Mouse (Mus musculus) midbrain, embryonic 15.5 days (tissue): ENCODE results near the gene Slc16a10. TPM values are rescaled to one million over a fixed set of nuclear protein-coding genes. Genes with fewer than 3 reads are reported as not detected.

Experiments used
- ATAC-seq: fragments of 200-750 bp; cut with Nextera tagmentation; replicated peaks from 2 replicates; pipeline ENCODE4 v1.8.0; 2017; ENCODE audit warnings: moderate TSS enrichment
- H3K27ac ChIP-seq: fragments of 300-500 bp; sonication (generic); 2 replicates; pipeline ENCODE4 v1.5.1; 2015; ENCODE audit warnings: mild to moderate bottlenecking, inconsistent platforms
- H3K27me3 ChIP-seq: fragments of 300-500 bp; sonication (generic); replicated peaks from 2 replicates; pipeline ENCODE4 v1.6.1; 2015; ENCODE audit warnings: inconsistent platforms
- H3K36me3 ChIP-seq: fragments of 300-500 bp; sonication (generic); replicated peaks from 2 replicates; pipeline ENCODE4 v1.6.1; 2015; ENCODE audit warnings: inconsistent platforms
- H3K4me1 ChIP-seq: fragments of 300-500 bp; sonication (generic); 2 replicates; pipeline ENCODE4 v1.6.1; 2015; ENCODE audit warnings: inconsistent platforms
- H3K4me2 ChIP-seq: fragments of 300-500 bp; sonication (generic); 2 replicates; pipeline ENCODE4 v1.6.1; 2015; ENCODE audit warnings: inconsistent platforms, mild to moderate bottlenecking, moderate library complexity
- H3K4me3 ChIP-seq: fragments of 300-500 bp; sonication (generic); 2 replicates; pipeline ENCODE4 v1.5.1; 2015; ENCODE audit warnings: mild to moderate bottlenecking, inconsistent platforms
- H3K9ac ChIP-seq: fragments of 300-500 bp; sonication (generic); 2 replicates; pipeline ENCODE4 v1.6.1; 2015; ENCODE audit warnings: mild to moderate bottlenecking, inconsistent platforms
- H3K9me3 ChIP-seq: fragments of 300-500 bp; sonication (generic); 2 replicates; pipeline ENCODE4 v1.6.1; 2016; ENCODE audit warnings: inconsistent platforms
- WGBS: fragments of 180-500 bp; shearing (Covaris S2); methylation state at CpG from one replicate; pipeline ENCODE4 v1.1.7; 2015; ENCODE audit warnings: mixed read lengths; 5-methylcytosine and 5-hydroxymethylcytosine counted together
- polyA plus RNA-seq: library from polyadenylated mRNA; unstranded; fragments of >200 nt; fragmentation: Nextera tagmentation; extraction: Ambion mirVana; gene quantifications from 2 replicates; pipeline ENCODE4 v1.2.1, GENCODE M21; 2015

Gene Slc16a10
- polyA plus RNA-seq, 1 experiment from 2014 or later: 3.6 TPM

GRCm38 (mm10) chr10:40169088-40169487 is 27.0 kb upstream of the Slc16a10 start:
- ATAC-seq: no peak
- Histone ChIP-seq H3K9me3 (no peaks in the 10 kb centered on the region), H3K4me2 (no peak overlapping the region), H3K27me3 (no peaks in the 10 kb centered on the region), H3K9ac (no peak overlapping the region), H3K27ac (no peak overlapping the region), H3K36me3 (no peaks in the 10 kb centered on the region), H3K4me1 (no peaks in the 10 kb centered on the region), H3K4me3 (no peak overlapping the region)
- WGBS: 93% methylated on average over 7 of the region's 7 CpGs

GRCm38 (mm10) chr10:40164421-40165386 is 22.6 kb upstream of the Slc16a10 start:
- no peak overlapping the region for H3K27ac ChIP-seq
- H3K36me3 ChIP-seq: no peaks in the 10 kb centered on the region
- H3K27me3 ChIP-seq: no peaks in the 10 kb centered on the region
- H3K4me2 ChIP-seq: no peak overlapping the region
- H3K9me3 ChIP-seq: no peaks in the 10 kb centered on the region
- H3K4me3 ChIP-seq: no peak overlapping the region
- H3K4me1 ChIP-seq: no peaks in the 10 kb centered on the region
- H3K9ac ChIP-seq: no peak overlapping the region
- WGBS: 87% methylated on average over 27 of the region's 27 CpGs
- ATAC-seq: no peak

- H3K27me3 ChIP-seq: no peaks in the 10 kb centered on the region
- 92% methylated on average over 13 of the region's 13 CpGs for WGBS
- no peak overlapping the region for H3K9ac ChIP-seq
- H3K27ac ChIP-seq: no peak overlapping the region
- no peaks in the 10 kb centered on the region for H3K36me3 ChIP-seq
- no peaks in the 10 kb centered on the region for H3K9me3 ChIP-seq
- no peak for ATAC-seq
- H3K4me2 ChIP-seq: no peak overlapping the region
- no peak overlapping the region for H3K4me3 ChIP-seq
- H3K4me1 ChIP-seq: no peaks in the 10 kb centered on the region
Observed at GRCm38 (mm10) chr10:40163914-40164313, 21.9 kb upstream of the Slc16a10 start.

- WGBS: 91% methylated on average over 8 of the region's 8 CpGs
- H3K4me2 ChIP-seq: no peak overlapping the region
- no peak overlapping the region for H3K9ac ChIP-seq
- H3K4me3 ChIP-seq: no peak overlapping the region
- no peaks in the 10 kb centered on the region for H3K4me1 ChIP-seq
- no peak for ATAC-seq
- H3K27me3 ChIP-seq: no peaks in the 10 kb centered on the region
- no peak overlapping the region for H3K27ac ChIP-seq
- no peaks in the 10 kb centered on the region for H3K9me3 ChIP-seq
- no peaks in the 10 kb centered on the region for H3K36me3 ChIP-seq
Observed at GRCm38 (mm10) chr10:40163338-40163737, 21.3 kb upstream of the Slc16a10 start.

- Histone ChIP-seq H3K4me1 (no peaks in the 10 kb centered on the region), H3K27me3 (no peaks in the 10 kb centered on the region), H3K4me3 (no peak overlapping the region), H3K9me3 (no peaks in the 10 kb centered on the region), H3K27ac (no peak overlapping the region), H3K4me2 (no peak overlapping the region), H3K9ac (no peak overlapping the region), H3K36me3 (no peaks in the 10 kb centered on the region)
- no peak for ATAC-seq
- 93% methylated on average over 5 of the region's 5 CpGs for WGBS
Observed at GRCm38 (mm10) chr10:40161701-40162255, 19.7 kb upstream of the Slc16a10 start.

GRCm38 (mm10) chr10:40161236-40161635 is 19.2 kb upstream of the Slc16a10 start:
- H3K4me3 ChIP-seq: no peak overlapping the region
- no peaks in the 10 kb centered on the region for H3K9me3 ChIP-seq
- no peaks in the 10 kb centered on the region for H3K4me1 ChIP-seq
- WGBS: 93% methylated on average over 2 of the region's 2 CpGs
- no peak overlapping the region for H3K4me2 ChIP-seq
- no peak overlapping the region for H3K9ac ChIP-seq
- no peaks in the 10 kb centered on the region for H3K27me3 ChIP-seq
- ATAC-seq: no peak
- no peak overlapping the region for H3K27ac ChIP-seq
- no peaks in the 10 kb centered on the region for H3K36me3 ChIP-seq

- WGBS: 80% methylated on average over 4 of the region's 4 CpGs
Observed at GRCm38 (mm10) chr10:40152550-40152857, 10.4 kb upstream of the Slc16a10 start.

GRCm38 (mm10) chr10:40151852-40152549 is 9.9 kb upstream of the Slc16a10 start:
- Histone ChIP-seq H3K27ac (no peak overlapping the region), H3K36me3 (no peaks in the 10 kb centered on the region), H3K4me2 (no peak overlapping the region), H3K4me1 (no peaks in the 10 kb centered on the region), H3K4me3 (no peak overlapping the region), H3K9ac (no peak overlapping the region), H3K9me3 (no peaks in the 10 kb centered on the region), H3K27me3 (no peaks in the 10 kb centered on the region)
- 73% methylated on average over 8 of the region's 8 CpGs for WGBS
- ATAC-seq: no peak

More at GRCm38 (mm10) chr10:40152550-40152857, 10.4 kb upstream of the Slc16a10 start:
- no peak overlapping the region for H3K4me3 ChIP-seq
- no peaks in the 10 kb centered on the region for H3K4me1 ChIP-seq
- H3K36me3 ChIP-seq: no peaks in the 10 kb centered on the region
- no peaks in the 10 kb centered on the region for H3K9me3 ChIP-seq
- ATAC-seq: no peak
- no peak overlapping the region for H3K9ac ChIP-seq
- no peak overlapping the region for H3K27ac ChIP-seq
- no peaks in the 10 kb centered on the region for H3K27me3 ChIP-seq
- H3K4me2 ChIP-seq: no peak overlapping the region

- Histone ChIP-seq H3K9me3 (no peaks in the 10 kb centered on the region), H3K9ac (no peak overlapping the region), H3K27ac (no peak overlapping the region), H3K36me3 (no peaks in the 10 kb centered on the region), H3K4me1 (no peaks in the 10 kb centered on the region), H3K4me3 (no peak overlapping the region), H3K27me3 (no peaks in the 10 kb centered on the region), H3K4me2 (no peak overlapping the region)
- no peak for ATAC-seq
- WGBS: 96% methylated on average over 5 of the region's 5 CpGs
Observed at GRCm38 (mm10) chr10:40149584-40150145, 7.6 kb upstream of the Slc16a10 start.

- Histone ChIP-seq H3K27ac (no peak overlapping the region), H3K4me3 (no peak overlapping the region), H3K36me3 (no peaks in the 10 kb centered on the region), H3K9me3 (no peaks in the 10 kb centered on the region), H3K4me2 (no peak overlapping the region), H3K4me1 (0 out of 2 replicates have a peak, but pooled peaks cover under 1% of the 10 kb centered on the region), H3K9ac (no peak overlapping the region), H3K27me3 (no peaks in the 10 kb centered on the region)
- WGBS: 90% methylated on average over 8 of the region's 8 CpGs
- no peak for ATAC-seq
Observed at GRCm38 (mm10) chr10:40147325-40148059, 5.4 kb upstream of the Slc16a10 start.

GRCm38 (mm10) chr10:40146451-40146850 is 4.4 kb upstream of the Slc16a10 start:
- no peak overlapping the region for H3K4me3 ChIP-seq
- peaks cover 7% of the 10 kb centered on the region; the same call in 1 of the 2 replicates for H3K4me1 ChIP-seq
- no peaks in the 10 kb centered on the region for H3K27me3 ChIP-seq
- H3K9me3 ChIP-seq: no peaks in the 10 kb centered on the region
- no peak overlapping the region for H3K4me2 ChIP-seq
- no peak overlapping the region for H3K27ac ChIP-seq
- 87% methylated on average over 3 of the region's 3 CpGs for WGBS
- no peak for ATAC-seq
- no peak overlapping the region for H3K9ac ChIP-seq
- H3K36me3 ChIP-seq: no peaks in the 10 kb centered on the region

GRCm38 (mm10) chr10:40144815-40145214 is 2.8 kb upstream of the Slc16a10 start:
- H3K4me1 ChIP-seq: peaks cover 13% of the 10 kb centered on the region; the same call in 1 of the 2 replicates
- H3K4me2 ChIP-seq: no peak overlapping the region
- H3K9ac ChIP-seq: no peak overlapping the region
- peaks cover 8% of the 10 kb centered on the region for H3K27me3 ChIP-seq
- no peak overlapping the region for H3K27ac ChIP-seq
- H3K9me3 ChIP-seq: no peaks in the 10 kb centered on the region
- no peak for ATAC-seq
- WGBS: 78% methylated on average over 1 of the region's 1 CpGs
- no peaks in the 10 kb centered on the region for H3K36me3 ChIP-seq
- no peak overlapping the region for H3K4me3 ChIP-seq
